Mouse (Mus musculus): ENCODE data around the gene Hlcs.

Gene Hlcs

DNA sequence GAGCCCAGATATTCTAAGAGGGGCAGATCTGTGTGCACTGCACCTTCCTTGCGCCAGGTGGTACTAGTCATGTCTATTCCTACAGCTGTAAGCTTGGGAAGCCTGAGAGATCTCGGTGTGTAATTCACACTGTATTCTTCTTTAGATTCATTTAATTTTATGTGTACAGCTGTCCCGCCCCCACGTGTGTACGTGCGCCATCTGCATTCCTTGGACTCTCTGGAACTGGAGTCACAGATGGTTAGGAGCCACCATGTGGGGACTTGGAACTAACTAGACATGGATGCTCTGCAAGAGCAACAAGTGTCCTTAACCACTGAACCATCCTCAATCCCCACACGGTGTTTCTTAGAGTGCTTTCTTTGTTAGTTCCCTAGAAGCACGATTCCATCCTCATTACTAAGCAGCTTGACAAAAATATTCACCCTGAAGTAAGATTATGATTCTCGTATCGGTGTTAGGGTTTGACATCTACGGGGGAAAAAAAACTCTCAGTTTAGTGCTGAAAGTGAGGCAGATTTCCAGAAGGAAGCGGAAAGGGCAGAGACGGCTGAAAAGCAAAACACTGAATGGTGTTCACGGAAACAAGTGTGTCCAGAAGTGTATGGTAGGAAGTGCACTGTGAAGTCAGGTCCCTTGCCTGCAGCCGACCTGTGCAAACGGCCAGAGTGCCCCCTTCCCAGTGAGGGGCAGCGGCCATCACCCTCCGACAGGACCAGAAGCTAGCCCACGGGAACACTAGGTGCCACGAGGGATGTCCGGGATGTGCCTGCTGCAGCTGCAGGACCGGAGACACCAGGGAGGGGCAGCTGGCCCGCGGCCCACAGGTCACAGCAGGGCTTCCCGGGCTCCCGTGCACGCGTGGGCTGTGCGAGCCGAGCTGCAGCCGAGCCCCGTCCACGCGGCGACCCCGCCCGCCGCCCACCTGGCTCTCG lies 24.0 kb downstream of the Hlcs start:
- DNase-seq: peak; percentile 76

DNA sequence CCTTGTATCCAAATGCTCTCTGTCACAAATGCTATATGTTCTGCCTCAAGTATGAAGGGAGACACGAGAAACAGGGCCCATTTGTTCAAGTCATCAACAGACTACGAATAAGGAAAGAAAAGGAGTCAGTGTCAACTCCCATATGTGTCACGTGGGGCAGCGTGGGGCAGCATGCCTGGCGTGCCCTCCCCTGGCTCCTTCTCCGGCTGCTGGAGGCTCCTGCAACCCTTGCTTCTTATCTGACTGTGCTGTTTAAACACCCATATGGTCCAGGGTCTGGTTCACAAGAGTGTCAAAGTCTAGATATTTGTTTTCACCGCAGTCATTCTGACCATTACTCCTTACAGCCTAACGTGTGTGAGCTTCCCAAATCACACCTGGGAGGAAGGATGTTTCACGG lies 25.5 kb downstream of the Hlcs start:
- DNase-seq: no peak

DNA sequence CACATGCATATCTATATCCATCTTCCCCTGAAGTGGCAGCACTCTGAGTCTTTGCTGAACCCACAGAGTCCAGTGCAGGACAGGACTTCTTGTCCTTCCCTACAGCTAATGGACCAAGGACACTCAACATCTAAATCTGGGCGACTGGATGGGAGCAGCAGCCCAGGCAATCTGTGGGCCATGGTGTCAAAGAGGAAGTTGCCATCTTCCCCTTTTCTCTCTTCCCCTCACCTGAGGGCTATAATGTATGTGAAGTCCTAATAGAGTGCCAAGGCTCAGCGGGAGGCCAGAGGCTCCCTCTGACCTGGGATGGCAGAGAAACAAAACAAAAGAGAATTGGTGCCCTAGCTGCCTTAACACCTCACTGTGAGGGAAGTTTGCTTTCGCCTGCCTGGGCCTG lies 29.4 kb downstream of the Hlcs start:
- no peak for DNase-seq

DNA sequence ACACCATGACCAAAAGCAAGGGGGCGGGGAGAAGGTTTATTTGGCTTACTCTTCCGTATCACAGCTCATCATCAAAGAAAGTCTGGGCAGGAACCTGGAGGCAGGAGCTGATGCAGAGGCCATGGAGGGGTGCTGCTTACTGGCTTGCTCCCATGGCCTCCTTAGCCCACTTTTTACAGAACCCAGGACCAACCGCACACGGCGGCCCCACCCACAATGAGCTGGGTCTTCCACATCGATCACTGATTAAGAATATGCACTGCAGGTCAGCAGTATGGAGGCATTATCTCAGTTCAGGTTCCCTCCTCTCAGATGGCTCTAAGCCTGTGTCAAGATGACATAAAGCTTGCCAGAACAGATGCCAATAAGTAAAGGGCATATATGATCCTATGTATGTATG lies 42.5 kb downstream of the Hlcs start:
- DNase-seq: no peak

DNA sequence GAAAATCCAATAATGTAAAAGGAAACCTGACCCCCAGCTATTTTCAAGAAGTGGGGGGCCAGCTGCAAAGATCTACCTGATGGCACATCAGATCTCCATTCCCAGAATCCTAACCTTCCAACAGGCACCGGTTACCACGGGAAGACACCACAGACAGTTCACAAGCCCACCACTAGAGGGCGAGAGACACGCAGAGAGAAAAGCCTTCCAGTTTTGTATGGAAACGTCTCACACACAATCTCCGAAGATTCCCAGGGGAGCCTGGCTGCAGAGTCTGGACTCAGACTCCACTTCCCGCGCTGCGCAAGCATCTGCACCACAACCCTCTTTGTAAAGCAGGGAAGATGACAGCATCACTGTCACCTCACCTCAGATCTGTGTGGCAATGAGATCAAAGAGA lies 43.7 kb downstream of the Hlcs start:
- peak; percentile 85 for DNase-seq

DNA sequence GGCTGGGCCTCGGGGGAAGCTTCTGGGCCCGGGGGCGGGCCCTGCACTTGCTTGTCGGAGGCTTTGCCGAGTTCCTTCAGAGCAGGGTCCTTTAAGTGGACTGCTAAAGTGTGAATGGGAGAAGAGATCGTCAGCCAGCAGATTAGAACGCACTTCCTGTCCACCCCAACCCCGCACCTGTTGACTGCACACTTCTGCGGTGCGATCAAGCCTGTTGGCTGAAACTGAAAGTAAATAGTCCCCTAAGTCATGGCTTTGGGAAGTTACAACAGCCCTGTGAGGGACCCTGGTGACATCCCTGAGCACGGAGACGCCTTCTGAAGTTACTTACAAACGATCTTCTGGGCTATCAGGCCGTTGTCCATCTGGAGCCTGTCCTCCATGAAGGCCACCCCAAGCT lies 45.2 kb downstream of the Hlcs start:
- DNase-seq: no peak

DNA sequence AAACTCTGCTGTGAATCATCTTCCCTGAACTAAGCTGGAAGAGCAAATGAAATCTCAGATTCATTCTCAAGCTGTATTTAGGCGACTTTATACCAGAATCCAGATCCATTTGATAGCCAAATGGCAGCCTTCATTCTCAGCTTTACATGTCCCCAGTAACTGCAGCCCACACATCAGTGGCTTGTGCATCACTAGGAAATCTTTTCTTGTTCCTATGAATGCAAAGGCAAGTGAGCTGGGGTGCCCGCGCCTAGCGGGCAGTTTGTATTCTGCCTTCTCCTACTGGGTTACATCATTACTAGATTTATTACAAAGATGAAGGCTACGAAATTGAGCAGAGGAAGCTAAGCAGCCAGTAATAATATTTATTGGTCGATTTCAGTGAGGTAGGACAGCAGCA lies 48.8 kb downstream of the Hlcs start:
- no peak for DNase-seq

DNA sequence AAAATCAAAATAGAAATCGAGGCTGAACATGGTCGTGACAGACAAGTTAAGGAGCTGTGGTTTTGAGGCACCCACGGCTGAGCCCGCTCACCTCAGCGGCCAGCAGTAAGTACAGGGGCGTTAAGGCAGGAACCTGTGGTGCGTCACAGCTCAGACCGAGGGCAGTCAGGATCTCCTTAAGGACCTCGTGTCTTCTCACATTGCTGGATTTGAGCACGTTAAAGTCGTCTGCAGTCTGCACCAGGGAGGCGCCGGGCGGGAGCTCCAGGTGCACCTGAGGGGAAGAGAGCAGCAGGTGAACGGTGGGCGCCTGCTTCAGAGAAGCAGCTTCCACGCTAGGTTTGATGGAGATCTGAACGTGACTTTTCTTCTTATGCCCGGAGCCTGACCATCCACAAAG lies 50.9 kb downstream of the Hlcs start:
- DNase-seq: no peak

DNA sequence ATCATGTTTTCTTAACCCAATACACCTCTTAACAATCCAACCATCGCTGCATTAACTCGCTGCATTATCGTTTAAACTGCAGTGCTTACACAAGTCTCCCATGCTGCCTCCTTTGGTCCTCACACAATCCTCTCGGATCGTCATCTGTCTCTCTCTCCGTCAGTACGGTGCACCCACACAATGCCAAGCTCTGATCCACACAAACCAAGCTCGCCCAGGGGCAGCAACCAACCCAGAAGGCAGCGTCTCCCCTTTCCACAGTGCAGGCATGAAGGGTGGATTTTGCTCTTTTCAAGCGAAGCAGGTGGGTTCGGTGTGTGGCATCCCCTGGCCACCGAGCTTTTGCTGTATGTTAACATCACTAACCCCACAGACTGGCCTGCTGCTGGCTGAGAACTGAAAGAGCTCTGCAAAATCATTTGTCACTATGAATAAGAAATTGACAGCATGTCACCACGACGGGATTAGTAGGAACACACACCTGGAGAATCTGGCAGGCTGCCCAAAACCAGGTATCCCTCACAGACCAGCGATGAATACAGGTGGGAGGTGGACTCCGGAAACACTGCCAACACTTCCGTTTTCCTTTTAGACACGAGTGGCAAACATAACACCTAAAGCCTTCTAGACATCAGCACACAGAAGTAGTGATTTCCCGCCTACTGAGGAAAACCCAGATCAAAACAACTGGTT lies 52.3 kb downstream of the Hlcs start:
- no peak for DNase-seq

DNA sequence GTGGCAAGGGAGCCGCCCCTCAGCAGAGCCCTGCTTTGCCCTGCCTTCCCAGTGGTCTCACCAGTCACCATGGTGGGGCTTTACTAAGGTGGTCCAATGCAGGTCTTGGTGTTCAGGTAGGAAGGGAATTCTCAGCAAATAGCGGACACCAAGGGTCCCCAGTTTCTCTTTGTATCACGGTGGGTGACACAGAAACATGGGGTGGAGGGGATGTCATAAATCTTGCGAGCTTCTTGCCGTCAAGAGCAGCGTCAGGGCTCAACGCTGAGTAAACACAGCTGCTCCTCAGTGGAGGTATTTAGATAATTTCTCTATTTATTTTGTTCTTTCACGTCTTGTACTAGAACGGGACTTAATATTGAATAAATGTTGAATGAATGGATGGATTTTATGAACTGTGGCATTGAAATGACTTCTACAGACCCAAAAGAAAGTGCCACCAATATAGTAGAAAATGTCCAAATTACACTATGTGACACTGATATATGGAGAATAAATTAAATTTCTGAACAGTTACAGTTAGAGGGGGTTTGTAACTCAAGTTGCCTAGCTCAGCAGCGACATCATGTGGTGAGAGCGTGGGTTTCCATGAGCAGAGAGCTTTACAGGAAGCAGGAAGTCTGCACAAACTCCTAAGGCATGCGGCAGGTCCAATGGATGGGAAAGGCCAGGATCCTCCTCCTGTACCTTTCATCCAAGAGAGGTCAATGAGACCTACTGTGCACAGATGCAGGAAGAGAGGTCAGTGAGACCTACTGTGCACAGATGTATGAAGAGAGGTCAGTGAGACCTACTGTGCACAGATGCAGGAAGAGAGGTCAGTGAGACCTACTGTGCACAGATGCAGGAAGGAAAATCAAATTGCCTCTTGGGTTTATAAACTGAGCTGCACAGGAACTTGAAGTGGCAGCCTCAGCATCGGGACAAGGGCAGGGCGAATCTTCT lies 54.7 kb downstream of the Hlcs start:
- DNase-seq: peak; percentile 39

DNA sequence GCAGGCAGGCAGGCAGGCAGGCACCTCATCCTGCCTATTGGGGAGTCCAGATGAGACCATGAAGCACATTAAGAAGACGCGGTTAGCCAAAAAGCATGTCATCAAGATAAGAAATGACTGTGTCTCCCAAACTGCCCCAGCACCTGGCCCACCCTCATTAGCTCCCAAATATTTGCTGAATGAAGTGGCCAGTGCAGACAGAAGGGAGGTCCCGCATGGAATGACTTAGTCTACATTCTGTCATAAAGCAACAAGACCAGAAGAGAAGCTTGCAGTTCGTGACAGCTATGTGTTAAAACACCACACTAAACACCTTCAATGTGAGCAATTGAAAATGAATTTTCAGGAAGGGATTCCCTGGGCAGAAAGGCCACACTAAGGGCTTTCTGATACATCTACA lies 57.8 kb downstream of the Hlcs start:
- no peak for DNase-seq

DNA sequence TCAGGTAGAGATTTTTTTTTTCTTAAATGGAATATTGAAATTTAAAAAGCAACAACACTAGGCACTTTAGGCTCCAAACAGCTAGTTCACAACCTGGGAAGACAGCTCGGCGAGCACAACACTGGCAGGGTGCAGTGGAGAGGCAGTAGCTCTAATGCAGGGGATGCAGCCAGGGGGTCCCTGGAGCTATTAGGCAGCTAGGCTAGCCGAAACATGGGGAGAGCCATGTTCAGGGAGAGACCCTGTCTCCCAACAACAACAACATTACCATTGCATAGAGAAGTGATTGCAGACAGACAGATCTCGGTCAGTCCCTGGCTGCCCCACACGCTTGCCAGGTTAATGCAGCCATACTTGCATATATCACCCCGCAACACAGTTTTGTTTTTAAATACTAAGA lies 58.3 kb downstream of the Hlcs start:
- DNase-seq: no peak

DNA sequence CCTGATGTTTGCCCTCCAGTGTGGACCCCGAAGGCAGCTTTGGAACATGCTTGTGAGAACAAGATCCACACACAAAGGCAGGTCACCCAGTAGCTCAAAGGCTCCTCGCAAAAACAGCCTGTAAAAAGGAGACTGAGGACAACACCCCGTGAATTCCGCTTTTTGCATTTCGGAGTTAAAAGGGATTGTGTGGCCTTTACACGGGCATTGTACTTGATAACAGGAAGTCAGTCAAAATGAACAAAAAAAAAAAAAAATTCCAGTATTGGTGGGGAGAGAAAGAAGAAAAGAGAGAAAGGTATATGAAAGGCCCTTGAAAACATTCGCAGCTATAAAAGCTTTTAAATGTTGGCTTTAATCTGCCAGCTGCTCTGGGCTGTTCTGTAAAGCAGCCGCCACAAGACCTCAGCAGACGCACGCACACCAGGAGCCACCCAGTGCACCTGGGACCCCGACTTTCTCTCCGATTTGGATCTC lies 58.9 kb downstream of the Hlcs start:
- DNase-seq: no peak

DNA sequence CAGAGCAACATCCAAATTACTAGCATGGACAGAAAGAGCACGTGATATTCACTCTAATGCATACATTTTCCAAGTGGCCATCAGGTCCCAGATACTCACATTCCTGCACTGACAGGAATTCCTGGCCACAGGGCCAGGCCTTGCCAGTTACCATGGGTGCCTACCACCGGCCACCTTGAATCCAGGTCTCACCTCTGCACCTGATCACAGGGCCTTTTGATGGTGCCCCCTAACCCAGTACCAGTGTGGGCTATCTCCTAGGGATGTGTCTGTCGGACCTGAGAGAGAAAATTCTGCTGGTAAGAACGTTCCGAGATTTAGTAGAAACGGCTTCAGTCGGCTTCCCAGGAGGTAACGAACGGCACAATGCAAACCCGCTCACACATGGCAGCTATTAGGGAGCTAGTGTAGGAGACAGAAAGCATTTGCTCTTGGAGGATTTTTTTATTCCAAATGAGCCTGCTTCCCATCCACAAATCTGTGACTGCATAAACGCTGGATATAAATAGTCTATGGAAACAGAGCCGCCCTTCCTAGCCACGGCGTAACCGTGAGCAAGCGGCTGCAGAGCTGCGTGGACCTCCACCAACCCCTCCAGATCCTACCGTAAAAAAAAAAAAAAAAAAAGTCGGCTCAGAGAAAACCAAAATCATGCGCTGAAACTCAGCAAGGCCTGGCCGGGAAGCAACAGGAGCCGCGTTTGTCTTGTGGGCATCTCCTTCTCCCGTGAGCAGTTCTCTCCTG lies 59.5 kb downstream of the Hlcs start:
- no peak for DNase-seq

DNA sequence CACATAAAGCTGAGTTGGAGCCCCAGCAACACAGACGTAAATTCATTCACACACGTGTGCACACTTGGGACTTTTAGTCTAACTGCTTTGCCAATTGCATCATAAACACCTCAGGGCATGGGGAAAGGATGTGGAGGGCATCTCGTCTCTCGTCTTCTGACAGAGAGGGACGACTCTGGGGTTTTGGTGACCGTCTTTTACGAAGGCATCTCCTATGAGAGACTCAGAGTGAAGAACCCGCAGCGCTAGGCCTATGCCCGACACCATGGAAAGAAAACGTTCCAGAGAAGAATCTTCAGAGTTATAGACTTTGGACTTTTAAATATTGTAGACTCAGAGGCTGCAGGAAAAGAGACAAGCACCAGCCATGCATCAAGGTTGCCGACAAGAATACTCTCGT lies 61.6 kb downstream of the Hlcs start:
- DNase-seq: no peak

DNA sequence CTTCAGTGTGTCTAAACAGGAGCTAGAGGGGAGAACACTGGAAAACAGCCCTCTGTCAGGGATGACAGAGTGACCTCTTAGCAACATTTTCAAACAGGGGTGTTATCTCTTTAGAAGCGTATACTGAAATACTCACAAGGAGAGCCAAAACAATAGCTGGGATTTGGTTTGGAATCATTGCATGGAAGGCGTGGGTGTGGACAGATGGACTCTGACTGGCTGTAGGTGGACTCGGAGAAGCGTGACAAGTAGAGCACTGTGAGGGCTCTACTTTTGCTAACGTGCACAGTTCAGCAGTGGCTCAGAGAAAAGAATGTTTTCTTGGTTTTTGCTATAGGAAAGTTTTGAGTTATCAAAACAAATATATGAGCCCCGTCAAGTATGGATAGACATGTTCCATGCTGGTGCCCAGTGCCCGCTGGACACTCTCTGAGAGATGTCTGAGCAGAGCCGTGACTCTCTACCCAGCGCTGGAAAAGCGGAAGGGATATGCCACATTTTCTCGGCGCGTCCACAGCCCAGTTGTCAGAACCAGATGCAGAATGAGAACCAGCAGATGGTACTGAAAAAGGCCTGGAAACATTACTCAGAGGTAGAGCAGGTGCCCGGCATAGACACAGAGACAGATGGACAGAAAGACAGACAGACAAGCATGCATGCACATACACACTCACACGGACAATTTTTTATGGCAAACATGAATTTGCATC lies 62.6 kb downstream of the Hlcs start:
- DNase-seq: no peak

DNA sequence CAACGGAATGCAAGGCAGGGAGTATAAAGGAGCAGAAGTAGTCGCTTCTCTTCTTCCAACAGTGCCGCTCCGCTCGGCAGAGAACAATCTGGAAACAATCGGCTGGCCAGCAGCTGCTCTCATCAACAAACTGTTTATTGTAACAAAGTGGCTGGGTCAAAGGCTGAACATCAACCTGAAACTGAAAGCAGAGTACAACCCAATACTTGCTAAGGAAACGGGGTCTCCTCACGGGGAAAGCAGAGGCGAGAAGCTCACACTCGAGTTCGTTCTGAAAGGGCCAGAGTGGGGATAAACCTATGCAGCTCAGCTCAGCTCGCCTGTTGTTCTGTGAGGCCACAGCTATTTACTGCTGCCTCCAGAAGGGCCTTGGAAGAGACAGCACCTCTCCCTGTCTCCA lies 63.2 kb downstream of the Hlcs start:
- no peak for DNase-seq

DNA sequence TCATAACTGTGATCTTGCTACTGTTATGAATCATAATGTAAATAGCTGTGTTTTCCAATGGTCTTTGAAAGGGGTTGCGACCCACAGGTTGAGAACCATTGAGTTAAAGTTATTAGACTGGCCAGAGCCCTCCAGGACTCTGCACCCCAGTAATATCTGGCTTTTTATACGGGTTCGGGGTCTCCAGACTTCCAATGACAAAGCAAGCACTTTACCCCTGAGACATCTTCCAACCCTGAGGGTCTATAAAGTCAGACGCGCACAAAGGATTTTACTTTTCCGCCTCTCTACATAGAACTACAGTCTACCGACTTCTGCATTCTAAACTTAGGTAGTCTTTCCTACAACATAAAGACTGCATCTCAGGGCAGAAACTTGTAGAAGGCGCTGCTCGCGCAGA lies 63.7 kb downstream of the Hlcs start:
- no peak for DNase-seq

DNA sequence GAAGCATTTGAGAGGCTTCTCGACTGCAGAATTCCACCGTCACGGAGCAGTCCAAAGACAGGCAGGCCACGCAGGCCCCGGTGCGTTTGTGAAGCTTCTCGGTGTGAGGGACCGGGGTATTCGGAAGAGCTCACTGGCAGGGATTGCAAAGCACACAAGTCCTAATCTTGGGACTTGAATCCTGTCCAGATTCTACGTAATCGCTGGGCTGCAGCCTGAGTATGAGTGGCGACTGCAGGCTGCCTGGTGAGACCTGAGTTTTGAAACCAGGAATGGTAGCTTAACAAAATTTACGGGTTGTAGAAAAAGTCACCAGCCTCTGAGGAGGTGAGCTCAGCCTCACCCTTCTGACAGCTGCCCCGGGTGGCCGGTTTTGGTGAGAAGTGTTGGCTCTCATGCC lies 64.7 kb downstream of the Hlcs start:
- no peak for DNase-seq

DNA sequence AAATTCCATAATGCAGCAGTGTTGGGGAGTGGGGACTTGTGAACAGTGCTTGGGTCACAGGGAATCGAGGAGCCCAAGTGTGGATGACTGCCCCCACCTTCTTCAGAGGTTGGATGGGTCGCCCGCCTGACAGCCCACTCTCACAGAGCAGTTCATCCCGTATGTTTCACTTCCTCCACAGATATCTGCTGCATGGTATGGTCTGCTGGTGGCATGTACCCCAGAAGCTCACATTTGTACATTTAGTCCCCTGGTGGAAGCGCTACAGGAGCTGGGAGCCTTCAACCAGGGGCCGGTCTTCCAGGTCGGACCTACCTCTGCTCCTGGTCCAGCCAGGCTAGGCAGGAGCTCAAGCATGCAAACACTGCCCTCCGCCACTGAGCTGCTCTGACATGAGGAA lies 66.4 kb downstream of the Hlcs start:
- no peak for DNase-seq

DNA sequence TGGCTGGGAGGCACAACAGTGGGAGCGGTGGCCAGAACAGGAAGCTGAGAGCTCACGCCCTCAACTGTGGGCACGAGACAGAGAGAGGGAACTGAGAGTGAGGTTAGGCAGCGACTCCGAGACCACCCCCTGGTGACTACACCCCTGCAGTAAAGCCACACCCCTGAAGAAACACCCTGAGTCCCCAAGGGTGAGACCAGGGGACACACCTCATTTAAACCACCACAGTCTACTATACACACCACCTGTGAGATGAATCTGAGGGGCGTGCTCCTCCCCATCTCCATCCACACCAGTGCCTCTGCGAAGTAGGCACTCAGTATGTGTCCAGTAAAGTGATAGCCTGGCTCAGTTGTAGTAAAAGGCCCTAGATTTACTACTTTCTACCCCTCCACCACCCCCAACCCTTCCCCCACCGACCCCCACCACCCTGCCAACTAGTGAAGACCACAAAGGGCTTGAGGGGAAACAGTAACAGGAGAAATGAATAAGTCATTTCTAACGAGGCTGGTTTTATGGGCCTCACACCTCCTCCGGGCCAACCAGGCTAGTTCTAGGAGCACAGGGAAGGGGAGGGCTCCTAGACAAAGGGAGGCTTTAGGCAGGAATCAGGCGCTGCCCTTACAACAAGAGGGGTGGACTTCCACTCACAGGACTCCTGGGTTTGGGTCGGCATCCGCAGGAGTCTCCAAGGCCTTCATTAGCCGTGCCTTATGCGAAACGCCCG lies 67.2 kb downstream of the Hlcs start:
- DNase-seq: no peak
